Mouse (Mus musculus): Measurements from ENCODE around the gene Ltb4r1.

- TF ChIP-seq CTCF (IDR thresholded peaks at IDR 0.05; ENCODE audit: low read depth, low read length) (no peak), EP300 (IDR thresholded peaks at IDR 0.05; ENCODE audit: insufficient read depth, low read depth, low read length) (no peak)
Measured at GRCm38 (mm10) chr14:55787731-55788130, 22.0 kb downstream of the Ltb4r1 start.
